Mouse (Mus musculus) bone marrow macrophage, adult 2 months (primary cell): ENCODE data around the gene Fam69a. TPM values are rescaled to one million over a fixed set of nuclear protein-coding genes. Genes with fewer than 3 reads are reported as not detected.
A peak's percentile ranks its signal among the peaks of the same experiment; 100 is the strongest.
"Not testable (repeated sequence)": the region's sequence is repeated elsewhere in the genome, so short reads cannot be mapped to it uniquely, and the experiment has no call there.

Source experiments
- H3K27ac ChIP-seq: 2 replicates; pipeline ENCODE4 v1.5.1; 2012; ENCODE audit warnings: low read depth, low read length; ENCODE audit not compliant: insufficient read depth
- H3K4me1 ChIP-seq: 2 replicates; pipeline ENCODE4 v1.6.1; 2012; ENCODE audit warnings: low read length; ENCODE audit not compliant: control insufficient read depth, insufficient read depth
- H3K4me3 ChIP-seq: 2 replicates; pipeline ENCODE4 v1.5.1; 2012; ENCODE audit warnings: mild to moderate bottlenecking, low read length, moderate library complexity; ENCODE audit not compliant: insufficient read depth
- CTCF ChIP-seq: IDR thresholded peaks from 2 replicates; pipeline ENCODE4 v1.5.1; 2012; ENCODE audit warnings: low read depth, mild to moderate bottlenecking, low read length, moderate library complexity
- POLR2A ChIP-seq: IDR thresholded peaks from 2 replicates; pipeline ENCODE4 v1.6.1; 2012; ENCODE audit warnings: mild to moderate bottlenecking, low read depth, low read length, borderline replicate concordance
- polyA plus RNA-seq: library from polyadenylated mRNA; stranded (reverse); fragments of >200 nt; gene quantifications from 2 replicates; pipeline ENCODE4 v1.2.4, GENCODE M21; 2012; ENCODE audit not compliant: missing spikeins, insufficient read depth, insufficient read length

The Fam69a gene
- polyA plus RNA-seq, 1 experiment = 80.4 TPM

DNA sequence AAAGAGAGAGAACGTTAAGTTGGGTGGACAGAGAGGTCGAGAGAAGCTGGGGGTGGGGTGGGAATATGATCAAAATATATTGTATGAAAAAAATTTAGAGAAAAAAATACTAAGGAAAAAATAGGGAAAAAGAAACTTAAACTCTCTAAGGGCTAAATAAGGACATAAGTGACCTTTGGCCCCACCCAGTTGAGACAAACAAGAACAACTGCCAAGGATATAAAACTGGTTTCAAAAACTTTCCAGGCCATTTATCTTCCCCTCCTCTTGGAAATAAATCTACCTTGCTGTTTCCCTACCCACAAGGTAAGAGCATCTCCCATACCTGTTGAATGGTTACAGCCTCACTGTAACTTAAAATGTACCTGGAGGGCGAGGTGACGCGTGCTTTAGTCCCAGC is 2.9 kb downstream of the Fam69a start:
- Histone ChIP-seq H3K4me3 (no peak overlapping the region), H3K4me1 (peaks cover 25% of the 10 kb centered on the region), H3K27ac (no peak overlapping the region)
- TF ChIP-seq CTCF (no peak), POLR2A (no peak)

DNA sequence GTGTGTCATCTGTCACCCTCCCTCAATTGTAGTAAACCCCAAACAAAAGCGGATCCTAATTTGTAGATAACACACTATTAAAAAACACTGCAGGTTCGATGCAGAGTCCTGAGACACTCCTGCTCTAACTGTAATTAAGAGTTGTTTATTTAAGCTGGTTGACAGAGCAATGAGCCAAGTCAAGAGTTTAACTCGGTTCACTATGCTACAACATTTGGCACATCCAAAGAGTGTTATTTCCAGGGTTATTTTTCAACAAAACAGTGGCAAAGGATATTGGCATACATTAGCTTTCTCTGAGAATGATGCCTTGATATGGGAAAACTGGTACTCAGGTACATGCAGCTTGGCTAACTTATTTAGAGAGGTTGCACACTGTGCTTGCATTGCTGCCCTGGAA is 4.9 kb downstream of the Fam69a start:
- no peak overlapping the region for H3K27ac ChIP-seq
- TF ChIP-seq POLR2A = no peak
- no peak for TF ChIP-seq CTCF
- no peak overlapping the region for H3K4me3 ChIP-seq
- peaks cover 34% of the 10 kb centered on the region for H3K4me1 ChIP-seq

DNA sequence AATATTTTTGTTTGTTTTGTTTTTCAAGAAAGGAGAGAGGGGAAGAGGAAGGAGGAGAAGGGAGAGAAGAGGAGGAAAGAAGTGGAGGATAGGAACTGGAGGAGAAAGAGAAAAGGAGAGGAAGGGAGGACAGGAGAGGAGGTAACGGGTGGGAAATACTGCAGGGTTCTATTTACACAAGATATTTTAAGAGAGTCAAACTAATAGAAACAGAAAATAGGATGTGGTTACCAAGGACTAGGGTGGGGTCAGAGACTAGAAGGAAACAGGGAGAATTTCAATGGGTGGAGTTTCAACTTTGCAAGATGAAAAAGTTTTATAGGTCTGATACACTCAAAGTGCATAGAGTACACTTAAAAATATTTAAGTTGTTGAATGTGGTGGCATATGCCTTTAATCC is 7.0 kb downstream of the Fam69a start:
- Histone ChIP-seq H3K4me1 (peaks cover 32% of the 10 kb centered on the region), H3K4me3 (peak overlapping the region; percentile 5; the same call in 1 of the 2 replicates), H3K27ac (peak overlapping the region; percentile 76)
- TF ChIP-seq CTCF = no peak
- no peak for TF ChIP-seq POLR2A

- peaks cover 25% of the 10 kb centered on the region for H3K4me1 ChIP-seq
- peak overlapping the region; percentile 67 for H3K27ac ChIP-seq
- no peak for TF ChIP-seq POLR2A
- TF ChIP-seq CTCF = no peak
- H3K4me3 ChIP-seq = no peak overlapping the region
Measured at GRCm38 (mm10) chr5:107978289-107979035, 8.4 kb downstream of the Fam69a start.

GRCm38 (mm10) chr5:107977640-107978288 is 9.1 kb downstream of the Fam69a start:
- Histone ChIP-seq H3K4me1 (peaks cover 32% of the 10 kb centered on the region), H3K4me3 (no peak overlapping the region), H3K27ac (no peak overlapping the region)
- TF ChIP-seq CTCF (no peak), POLR2A (no peak)

- no peak overlapping the region for H3K4me3 ChIP-seq
- peaks cover 22% of the 10 kb centered on the region for H3K4me1 ChIP-seq
- no peak overlapping the region for H3K27ac ChIP-seq
- no peak for TF ChIP-seq CTCF
Measured at GRCm38 (mm10) chr5:107973310-107973709, 13.6 kb downstream of the Fam69a start.

DNA sequence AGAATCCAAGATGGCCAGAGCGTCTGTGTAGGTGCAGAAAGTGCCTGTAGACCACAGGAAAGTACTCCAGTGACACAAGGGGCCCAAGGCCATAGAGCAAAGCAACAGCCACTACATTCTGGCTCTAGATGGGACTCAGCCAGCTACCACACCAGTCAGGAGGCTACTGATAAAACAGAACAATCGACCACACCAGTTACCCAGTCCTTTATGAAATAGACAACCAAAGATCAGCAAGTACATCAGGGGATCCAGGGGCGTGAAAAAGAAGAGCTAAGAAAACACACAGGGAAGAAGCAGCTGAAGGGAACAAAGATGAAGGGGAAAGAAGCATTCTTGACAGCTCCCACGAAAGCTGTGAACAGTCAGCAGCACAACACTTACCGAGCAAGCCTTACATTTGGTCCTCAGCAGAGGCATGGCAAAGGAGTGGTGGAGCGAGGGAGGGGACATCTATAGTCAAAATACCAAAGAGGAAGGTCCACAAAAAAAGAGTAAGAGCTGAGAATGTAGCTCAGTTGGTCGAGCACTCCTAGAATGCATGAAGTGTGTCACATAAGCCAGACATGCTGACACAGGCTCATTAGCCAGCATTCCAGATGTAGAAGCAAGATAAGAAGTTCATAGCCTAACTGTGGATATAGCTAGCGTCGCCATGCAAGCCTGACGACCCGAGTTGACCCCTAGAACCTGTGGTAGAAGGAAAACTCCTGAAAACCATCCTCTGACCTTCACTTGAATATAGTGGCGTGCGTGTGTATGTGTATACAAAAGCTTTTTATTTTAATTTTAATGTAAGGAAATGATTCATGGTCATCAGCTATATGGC is 14.2 kb downstream of the Fam69a start:
- TF ChIP-seq POLR2A (no peak), CTCF (no peak)
- Histone ChIP-seq H3K4me1 (peaks cover 24% of the 10 kb centered on the region), H3K4me3 (no peak overlapping the region), H3K27ac (no peak overlapping the region)

- Histone ChIP-seq H3K27ac (no peak overlapping the region), H3K4me1 (peaks cover 34% of the 10 kb centered on the region), H3K4me3 (no peak overlapping the region)
- TF ChIP-seq POLR2A (no peak), CTCF (no peak)
Measured at GRCm38 (mm10) chr5:107971069-107971468, 15.8 kb downstream of the Fam69a start.

GRCm38 (mm10) chr5:107969818-107970217 is 17.1 kb downstream of the Fam69a start:
- H3K27ac ChIP-seq, H3K4me3 ChIP-seq: not testable (repeated sequence)
- H3K4me1 ChIP-seq = peaks cover 42% of the 10 kb centered on the region

DNA sequence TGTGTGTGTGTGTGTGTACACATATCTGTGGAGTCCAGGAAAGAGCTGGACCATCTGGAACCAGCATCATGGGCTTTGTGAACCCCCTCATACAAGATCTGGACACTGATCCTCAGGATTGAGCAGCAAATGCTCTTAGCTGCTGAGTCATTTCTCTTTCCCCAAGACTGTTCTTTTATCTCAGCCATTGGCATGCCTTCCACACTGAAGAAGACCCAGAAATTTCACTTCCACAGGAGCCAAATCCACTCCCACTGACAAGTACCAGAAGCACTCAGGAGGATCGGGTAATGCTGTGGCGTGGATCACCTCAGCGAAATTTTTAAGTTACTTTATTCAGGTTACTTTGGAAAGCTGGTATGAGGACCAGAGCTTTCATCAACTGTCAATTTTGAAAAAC is 18.8 kb downstream of the Fam69a start:
- Histone ChIP-seq H3K4me3 (no peak overlapping the region), H3K4me1 (peaks cover 46% of the 10 kb centered on the region), H3K27ac (peak overlapping the region; percentile 54)
- TF ChIP-seq POLR2A = no peak
